Mouse (Mus musculus) megakaryocyte-erythroid progenitor cell, adult 5-6 weeks (primary cell): ENCODE results near the gene Ripk1. TPM values are rescaled to one million over a fixed set of nuclear protein-coding genes. Genes with fewer than 3 reads are reported as not detected.
"Not testable (repeated sequence)": the region's sequence is repeated elsewhere in the genome, so short reads cannot be mapped to it uniquely, and the experiment has no call there.

Experiments
- ATAC-seq: replicated peaks from 2 replicates; pipeline ENCODE4 v1.8.0; 2016; ENCODE audit warnings: mild to moderate bottlenecking, inconsistent platforms; ENCODE audit not compliant: severe bottlenecking, poor library complexity, low FRiP score, low TSS enrichment
- total RNA-seq, 2 experiments: library from RNA; stranded (forward) in 1 of 2; stranded (reverse) in 1 of 2; fragments of 200-1000, 215-1000 nt in 1 of 2; fragments of >200 nt in 1 of 2; fragmentation: Nextera tagmentation in 1 of 2; gene quantifications; 2 replicates each; pipeline ENCODE4 v1.2.3; 2014 to 2017

Ripk1 gene
- total RNA-seq, 2 experiments from 2014 or later = 18.8 to 36.3 TPM

DNA sequence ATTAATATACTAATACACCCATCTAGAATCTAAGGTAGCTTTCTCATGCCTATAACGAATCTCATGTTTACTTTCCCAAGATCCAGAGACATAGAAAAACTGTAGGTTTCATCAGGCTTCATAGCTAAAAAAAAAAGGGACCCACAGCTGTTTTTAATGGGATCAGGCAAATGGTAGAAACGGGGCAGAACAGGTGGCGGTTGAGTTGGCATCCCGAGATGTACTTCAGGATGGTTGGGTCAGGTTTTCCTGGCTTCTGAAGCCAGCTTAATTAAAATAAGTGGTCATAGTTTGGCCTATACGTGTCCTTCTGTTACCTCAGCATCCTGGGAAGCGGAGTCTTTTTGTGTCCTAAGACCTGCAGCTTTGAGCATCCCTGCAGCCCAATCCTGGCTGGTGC is 69.7 kb downstream of the Ripk1 start:
- no peak for ATAC-seq

DNA sequence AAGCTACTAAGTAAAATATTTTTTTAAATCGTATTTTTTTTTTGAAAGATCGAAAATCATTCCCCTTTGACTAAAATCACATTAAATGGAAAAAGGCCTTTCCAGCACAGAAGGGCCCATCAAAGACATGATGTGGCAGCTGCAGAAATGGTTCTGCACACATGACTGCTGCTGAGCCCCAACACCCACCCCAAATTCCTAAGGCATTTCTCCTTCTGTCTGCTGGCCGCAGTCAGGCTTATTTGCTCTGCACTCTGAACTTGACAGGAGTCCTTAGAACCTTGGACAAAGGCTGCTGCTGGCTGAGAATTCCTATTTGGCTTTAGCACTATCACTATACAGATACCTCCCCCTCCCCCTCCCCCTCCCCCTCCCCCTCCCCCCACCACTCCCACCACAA is 70.7 kb downstream of the Ripk1 start:
- ATAC-seq = no peak

DNA sequence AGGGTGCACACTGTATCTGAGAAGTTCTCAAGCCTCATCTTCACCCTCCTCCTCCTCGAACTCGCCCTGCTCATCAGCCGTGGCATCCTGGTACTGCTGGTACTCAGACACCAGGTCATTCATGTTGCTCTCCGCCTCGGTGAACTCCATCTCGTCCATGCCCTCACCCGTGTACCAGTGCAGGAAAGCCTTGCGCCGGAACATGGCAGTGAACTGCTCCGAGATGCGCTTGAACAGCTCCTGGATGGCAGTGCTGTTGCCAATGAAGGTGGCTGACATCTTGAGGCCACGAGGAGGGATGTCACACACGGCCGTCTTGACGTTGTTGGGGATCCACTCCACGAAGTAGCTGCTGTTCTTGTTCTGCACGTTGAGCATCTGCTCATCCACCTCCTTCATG is 72.3 kb downstream of the Ripk1 start:
- ATAC-seq = not testable (repeated sequence)

DNA sequence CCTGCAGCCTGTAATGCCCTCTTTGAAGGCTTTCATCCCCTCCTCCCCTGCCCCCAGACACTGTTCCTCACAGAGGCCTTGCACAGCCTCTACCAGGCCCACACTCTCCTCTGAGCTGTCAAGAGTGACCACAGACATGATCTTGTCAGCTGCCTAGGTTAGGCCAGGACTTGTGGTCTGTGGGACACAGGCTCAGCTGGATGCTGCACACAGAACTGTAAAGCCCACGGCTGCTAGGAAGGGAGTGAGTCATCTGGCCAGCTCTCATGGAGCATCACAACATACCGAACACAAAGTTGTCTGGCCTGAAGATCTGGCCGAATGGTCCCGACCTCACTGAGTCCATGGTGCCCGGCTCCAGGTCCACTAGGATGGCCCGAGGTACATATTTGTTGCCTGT is 73.7 kb downstream of the Ripk1 start:
- not testable (repeated sequence) for ATAC-seq

DNA sequence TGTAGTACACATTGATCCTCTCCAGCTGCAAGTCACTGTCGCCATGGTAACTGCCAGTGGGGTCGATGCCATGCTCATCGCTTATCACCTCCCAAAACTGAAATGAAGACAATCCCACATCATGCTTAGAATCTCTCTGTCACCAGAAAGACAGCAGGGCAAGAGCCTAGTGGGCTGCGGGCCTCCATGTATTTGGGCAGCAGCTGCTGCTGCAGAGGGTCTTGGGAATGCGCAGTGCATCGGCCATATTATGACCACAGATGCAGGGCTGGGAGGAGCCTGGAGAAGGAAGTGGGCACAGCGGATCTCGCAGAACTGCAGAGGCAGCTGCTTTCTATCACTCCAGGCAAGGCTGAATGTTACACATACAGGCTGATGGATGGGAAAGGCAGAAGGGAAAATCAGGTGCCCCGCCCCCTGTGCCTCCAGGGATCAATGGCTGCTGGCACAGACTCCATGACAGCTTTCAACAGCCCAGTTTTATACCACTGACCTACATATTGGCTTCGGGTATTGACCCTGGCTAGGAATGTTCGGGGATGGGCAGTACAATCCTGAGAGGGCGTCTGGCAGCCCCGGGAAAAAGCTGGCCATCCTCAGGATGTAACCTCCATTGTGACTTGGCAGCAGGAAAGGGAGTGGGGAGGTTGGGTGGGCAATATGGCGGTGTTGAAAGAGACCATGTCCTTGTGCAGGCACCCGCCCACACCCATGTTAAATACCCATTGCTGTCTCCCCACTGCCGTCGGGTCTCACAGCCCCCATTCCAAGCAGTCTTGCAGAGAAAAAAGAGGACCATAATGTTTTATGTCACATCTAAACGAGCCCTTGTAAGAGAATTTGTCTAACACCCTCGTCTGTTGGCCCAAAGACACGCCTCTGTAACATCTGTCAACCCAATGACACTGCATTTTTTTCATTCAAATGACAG is 74.7 kb downstream of the Ripk1 start:
- ATAC-seq = peak; percentile 19; the same call in 1 of the 2 replicates

DNA sequence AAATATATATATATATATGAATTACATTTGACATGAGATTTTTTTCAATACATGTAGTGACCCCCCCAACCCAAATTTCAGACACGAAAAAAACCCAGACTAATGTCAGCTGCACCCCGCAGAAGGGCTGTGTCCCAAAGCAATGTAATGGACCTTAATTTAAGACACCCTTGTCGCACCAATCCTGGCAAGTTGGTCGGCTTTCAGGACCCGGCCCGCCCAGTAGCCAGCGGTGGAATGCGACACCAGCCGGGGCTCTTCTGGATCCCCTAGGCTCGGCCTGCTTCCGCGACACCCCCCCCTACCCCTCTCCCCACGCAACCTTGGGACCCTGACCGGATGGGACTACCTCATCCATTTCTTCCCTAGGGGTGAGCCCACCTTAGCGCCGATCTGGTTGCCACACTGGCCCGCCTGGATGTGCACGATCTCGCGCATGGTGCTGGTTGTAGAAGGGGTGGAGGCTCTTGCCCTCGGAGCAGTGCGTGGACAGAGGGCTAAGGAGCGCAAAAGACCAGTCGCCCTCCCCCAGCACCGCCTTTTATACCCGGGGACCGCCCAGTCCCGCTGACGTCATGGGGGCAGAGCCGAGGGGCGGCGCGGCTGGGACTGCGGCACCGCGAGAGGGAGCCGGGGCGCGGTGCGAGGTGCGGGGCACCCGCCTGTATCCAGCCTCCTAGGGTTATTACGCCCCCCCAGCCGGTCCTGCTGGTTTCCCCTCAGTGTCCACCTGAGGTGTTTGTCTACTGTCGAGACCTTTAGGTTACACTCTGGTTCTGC is 75.5 kb downstream of the Ripk1 start, which contains the start of gene Tubb2a:
Gene Tubb2a (minus strand): TSS at position 516 of the 780 bp plus-strand sequence.
- ATAC-seq = peak; percentile 88

DNA sequence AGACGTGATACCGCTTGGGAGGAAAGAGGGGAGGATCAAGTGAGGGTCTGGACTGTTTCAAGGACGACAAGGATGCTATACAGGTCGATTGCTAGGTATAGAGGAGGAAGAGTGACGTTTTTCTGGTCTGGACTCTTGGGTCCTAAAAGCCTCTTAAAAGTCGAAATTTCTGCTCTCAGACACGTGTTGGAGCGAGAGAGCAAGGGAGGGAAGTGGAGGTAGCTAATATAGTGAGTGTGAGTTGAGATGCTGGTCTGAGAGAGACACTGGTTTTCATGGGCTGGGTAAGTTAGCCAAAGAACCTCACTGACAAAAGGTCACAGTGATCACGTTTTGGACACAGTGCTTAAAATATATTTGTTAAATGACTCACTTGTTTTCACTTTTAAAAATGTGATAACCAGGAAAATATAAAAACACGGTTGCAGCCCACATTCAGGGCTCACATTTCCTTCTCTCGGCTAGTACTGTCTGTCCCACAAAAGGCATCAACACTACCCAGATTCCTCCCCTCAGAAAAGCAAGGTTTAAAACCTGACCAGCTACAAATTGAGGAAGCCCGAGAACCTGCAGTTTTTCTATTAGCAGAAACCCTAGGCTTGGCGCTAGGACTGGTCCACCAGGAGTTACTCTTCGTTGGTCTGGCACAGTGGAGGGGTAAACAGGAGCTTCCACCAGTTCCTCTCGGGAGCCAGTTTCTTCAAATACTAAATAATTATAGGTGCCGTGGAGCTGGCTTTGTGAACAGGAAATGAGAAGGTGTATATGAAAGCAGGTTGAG is 76.5 kb downstream of the Ripk1 start:
- ATAC-seq = no peak; the same call in 1 of the 2 replicates

DNA sequence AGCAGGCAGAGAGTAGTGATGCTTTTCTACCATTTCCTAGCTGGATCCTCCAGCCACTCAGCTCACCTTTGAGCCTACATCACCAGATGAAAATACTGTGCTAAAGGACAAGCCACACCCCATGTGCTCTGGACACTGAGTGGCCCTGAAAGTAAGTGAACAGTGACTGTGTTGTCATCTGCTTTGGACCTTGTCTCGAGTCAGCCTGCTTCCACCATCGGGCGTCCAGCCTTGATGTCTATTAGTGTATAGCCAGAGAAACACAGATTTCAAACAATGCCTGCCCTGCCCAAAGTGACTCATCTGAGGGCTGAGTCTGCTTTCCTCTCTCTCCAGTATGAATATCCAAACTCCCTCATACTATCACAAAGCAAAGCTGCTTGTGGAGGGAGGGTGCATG is 77.6 kb downstream of the Ripk1 start:
- ATAC-seq = no peak

DNA sequence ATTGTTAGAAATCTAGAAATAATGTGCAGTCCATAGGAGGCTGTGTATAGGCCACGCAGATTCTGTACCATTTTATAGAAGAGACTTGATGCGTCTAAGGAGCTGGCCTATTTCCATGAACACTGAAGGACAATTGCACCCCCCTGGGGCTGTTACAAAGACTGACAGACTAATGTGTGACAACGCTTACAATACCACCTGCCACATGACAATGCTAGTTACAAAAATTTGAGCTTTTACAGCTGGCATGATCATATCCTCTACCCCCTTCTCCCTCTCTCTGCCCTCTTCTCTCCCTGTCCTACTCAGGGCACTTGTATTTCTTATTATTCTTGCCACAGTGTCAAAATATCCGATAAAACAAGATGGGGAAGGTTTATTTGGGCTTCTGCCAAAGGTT is 79.8 kb downstream of the Ripk1 start:
- no peak for ATAC-seq

DNA sequence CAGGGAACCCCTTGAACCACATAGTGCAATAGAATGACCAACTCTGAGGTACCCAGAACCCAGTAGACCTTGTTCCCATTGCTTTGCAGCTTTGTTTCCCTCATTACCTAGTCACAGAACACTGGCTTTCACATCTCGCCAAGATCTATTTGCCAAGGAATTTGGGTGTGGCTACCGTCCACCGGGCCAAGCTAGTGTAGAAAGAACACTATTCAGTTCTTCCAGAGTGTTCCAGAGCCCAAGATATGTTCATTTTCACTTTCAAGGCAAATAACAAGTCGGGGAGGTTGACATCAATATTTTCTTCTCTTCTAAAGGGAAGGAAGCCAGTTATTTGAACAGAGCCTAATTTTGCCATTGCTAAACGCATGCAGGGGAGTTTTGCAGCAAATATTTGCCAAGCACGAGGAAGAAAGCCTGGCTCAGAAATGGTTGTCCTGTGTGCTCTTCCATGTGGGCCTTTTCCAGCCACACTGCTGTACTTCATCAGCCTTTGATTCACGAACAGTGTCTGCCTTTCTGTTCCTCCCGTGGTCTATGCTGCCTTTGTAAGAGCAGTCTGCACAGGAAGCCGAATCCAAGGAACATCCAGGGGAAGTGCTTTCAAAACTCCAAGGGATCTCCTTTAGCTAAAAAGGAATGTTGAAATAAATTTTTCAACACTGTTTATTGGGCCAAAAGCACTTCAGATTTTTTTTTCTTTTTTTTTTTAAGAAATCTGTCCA is 82.0 kb downstream of the Ripk1 start:
- ATAC-seq = no peak

Other genes starting within 250 kb of the Ripk1 start
- gene Serpinb6e, start 159.0 kb upstream of the Ripk1 start, total RNA-seq (2014; fragmentation: Nextera tagmentation) = not detected in 2 replicates
- gene Serpinb6e, start 159.0 kb upstream of the Ripk1 start, total RNA-seq (2017) = not detected in 2 replicates
- not detected in 2 replicates for gene Serpinb6c, start 96.7 kb upstream of the Ripk1 start, total RNA-seq (2014; fragmentation: Nextera tagmentation)
- not detected in 2 replicates for gene Serpinb6c, start 96.7 kb upstream of the Ripk1 start, total RNA-seq (2017)
- gene Nqo2, start 37.7 kb upstream of the Ripk1 start, total RNA-seq (2014; fragmentation: Nextera tagmentation) = 15.8 and 26.2 TPM in 2 replicates
- gene Nqo2, start 37.7 kb upstream of the Ripk1 start, total RNA-seq (2017) = 30.6 and 31.5 TPM in 2 replicates
- gene Serpinb6a, start 431 bp downstream of the Ripk1 start, total RNA-seq (2014; fragmentation: Nextera tagmentation) = 9.4 and 14.2 TPM in 2 replicates
- 8.6 and 12.5 TPM in 2 replicates for gene Serpinb6a, start 431 bp downstream of the Ripk1 start, total RNA-seq (2017)
- 15.3 and 33.4 TPM in 2 replicates for gene Bphl, start 35.2 kb downstream of the Ripk1 start, total RNA-seq (2014; fragmentation: Nextera tagmentation)
- gene Bphl, start 35.2 kb downstream of the Ripk1 start, total RNA-seq (2017) = 16.5 and 27.3 TPM in 2 replicates
- 18.2 and 19.1 TPM in 2 replicates for gene Tubb2a, start 75.6 kb downstream of the Ripk1 start, total RNA-seq (2014; fragmentation: Nextera tagmentation)
- 19.0 and 21.9 TPM in 2 replicates for gene Tubb2a, start 75.6 kb downstream of the Ripk1 start, total RNA-seq (2017)
- not detected in 2 replicates for gene Tubb2b, start 128.1 kb downstream of the Ripk1 start, total RNA-seq (2014; fragmentation: Nextera tagmentation)
- not detected in 2 replicates for gene Tubb2b, start 128.1 kb downstream of the Ripk1 start, total RNA-seq (2017)
- gene Psmg4, start 160.6 kb downstream of the Ripk1 start, total RNA-seq (2014; fragmentation: Nextera tagmentation) = 53.4 and 73.9 TPM in 2 replicates
- gene Psmg4, start 160.6 kb downstream of the Ripk1 start, total RNA-seq (2017) = 145 and 217 TPM in 2 replicates